Mouse (Mus musculus): ENCODE results near the gene Gtf2h3. TPM values are rescaled to one million over a fixed set of nuclear protein-coding genes. Genes with fewer than 3 reads are reported as not detected.
"Not testable (repeated sequence)": the region's sequence is repeated elsewhere in the genome, so short reads cannot be mapped to it uniquely, and the experiment has no call there.

Gene Gtf2h3
- 53.2 and 80.4 TPM in 2 replicates for total RNA-seq (2017)

GRCm38 (mm10) chr5:124578633-124579317, at the start of gene Gtf2h3, which contains the start of gene Eif2b1:
Gtf2h3 (plus strand) TSS chr5:124579140.
Eif2b1 (minus strand) TSS chr5:124579131.
- peak; percentile 88 to 94 for ATAC-seq (replicated peaks in 1 of 2; ENCODE audit: insufficient read depth in 1 of 2, low FRiP score in 2 of 2, low TSS enrichment in 1 of 2, low read depth in 1 of 2, poor library complexity in 2 of 2, severe bottlenecking in 2 of 2)

- no peak for ATAC-seq (replicated peaks in 1 of 2; ENCODE audit: insufficient read depth in 1 of 2, low FRiP score in 2 of 2, low TSS enrichment in 1 of 2, low read depth in 1 of 2, poor library complexity in 2 of 2, severe bottlenecking in 2 of 2)
Observed at GRCm38 (mm10) chr5:124529191-124529651, 49.7 kb upstream of the Gtf2h3 start.

- peak; percentile 25 to 44; a peak in 2 of 4 replicates for ATAC-seq (replicated peaks in 1 of 2; ENCODE audit: insufficient read depth in 1 of 2, low FRiP score in 2 of 2, low TSS enrichment in 1 of 2, low read depth in 1 of 2, poor library complexity in 2 of 2, severe bottlenecking in 2 of 2)
Observed at GRCm38 (mm10) chr5:124529697-124530096, 49.2 kb upstream of the Gtf2h3 start.

- peak; percentile 48 to 51 for ATAC-seq (replicated peaks in 1 of 2; ENCODE audit: insufficient read depth in 1 of 2, low FRiP score in 2 of 2, low TSS enrichment in 1 of 2, low read depth in 1 of 2, poor library complexity in 2 of 2, severe bottlenecking in 2 of 2)
Observed at GRCm38 (mm10) chr5:124530655-124531582, 48.0 kb upstream of the Gtf2h3 start, which contains the start of gene Rilpl1. Rilpl1 (minus strand) TSS chr5:124531391.

GRCm38 (mm10) chr5:124531583-124531930, 47.4 kb upstream of the Gtf2h3 start:
- ATAC-seq (replicated peaks in 1 of 2; ENCODE audit: insufficient read depth in 1 of 2, low FRiP score in 2 of 2, low TSS enrichment in 1 of 2, low read depth in 1 of 2, poor library complexity in 2 of 2, severe bottlenecking in 2 of 2) = no peak; a peak in 1 of 4 replicates

- no peak for ATAC-seq (replicated peaks in 1 of 2; ENCODE audit: insufficient read depth in 1 of 2, low FRiP score in 2 of 2, low TSS enrichment in 1 of 2, low read depth in 1 of 2, poor library complexity in 2 of 2, severe bottlenecking in 2 of 2)
Observed at GRCm38 (mm10) chr5:124532451-124532850, 46.5 kb upstream of the Gtf2h3 start.

- ATAC-seq (replicated peaks in 1 of 2; ENCODE audit: insufficient read depth in 1 of 2, low FRiP score in 2 of 2, low TSS enrichment in 1 of 2, low read depth in 1 of 2, poor library complexity in 2 of 2, severe bottlenecking in 2 of 2) = no peak
Observed at GRCm38 (mm10) chr5:124535016-124535415, 43.9 kb upstream of the Gtf2h3 start.

- ATAC-seq (replicated peaks in 1 of 2; ENCODE audit: insufficient read depth in 1 of 2, low FRiP score in 2 of 2, low TSS enrichment in 1 of 2, low read depth in 1 of 2, poor library complexity in 2 of 2, severe bottlenecking in 2 of 2) = no peak
Observed at GRCm38 (mm10) chr5:124536776-124537175, 42.2 kb upstream of the Gtf2h3 start.

- ATAC-seq (replicated peaks in 1 of 2; ENCODE audit: insufficient read depth in 1 of 2, low FRiP score in 2 of 2, low TSS enrichment in 1 of 2, low read depth in 1 of 2, poor library complexity in 2 of 2, severe bottlenecking in 2 of 2) = peak; percentile 25 to 37; a peak in 1 of 4 replicates
Observed at GRCm38 (mm10) chr5:124538813-124539792, 39.8 kb upstream of the Gtf2h3 start.

GRCm38 (mm10) chr5:124539905-124540304, 39.0 kb upstream of the Gtf2h3 start:
- ATAC-seq (replicated peaks in 1 of 2; ENCODE audit: insufficient read depth in 1 of 2, low FRiP score in 2 of 2, low TSS enrichment in 1 of 2, low read depth in 1 of 2, poor library complexity in 2 of 2, severe bottlenecking in 2 of 2) = no peak

GRCm38 (mm10) chr5:124540383-124540786, 38.6 kb upstream of the Gtf2h3 start, which contains the start of gene Tmed2:
Tmed2 (plus strand) TSS chr5:124540695.
- ATAC-seq (replicated peaks in 1 of 2; ENCODE audit: insufficient read depth in 1 of 2, low FRiP score in 2 of 2, low TSS enrichment in 1 of 2, low read depth in 1 of 2, poor library complexity in 2 of 2, severe bottlenecking in 2 of 2) = peak; percentile 91

GRCm38 (mm10) chr5:124540905-124541601, 37.9 kb upstream of the Gtf2h3 start:
- peak in 1 of 2 experiments; percentile 46; a peak in 2 of 4 replicates for ATAC-seq (replicated peaks in 1 of 2; ENCODE audit: insufficient read depth in 1 of 2, low FRiP score in 2 of 2, low TSS enrichment in 1 of 2, low read depth in 1 of 2, poor library complexity in 2 of 2, severe bottlenecking in 2 of 2)

GRCm38 (mm10) chr5:124541602-124541973, 37.4 kb upstream of the Gtf2h3 start:
- ATAC-seq (replicated peaks in 1 of 2; ENCODE audit: insufficient read depth in 1 of 2, low FRiP score in 2 of 2, low TSS enrichment in 1 of 2, low read depth in 1 of 2, poor library complexity in 2 of 2, severe bottlenecking in 2 of 2) = no peak

- ATAC-seq (replicated peaks in 1 of 2; ENCODE audit: insufficient read depth in 1 of 2, low FRiP score in 2 of 2, low TSS enrichment in 1 of 2, low read depth in 1 of 2, poor library complexity in 2 of 2, severe bottlenecking in 2 of 2) = not testable (repeated sequence)
Observed at GRCm38 (mm10) chr5:124550737-124551136, 28.2 kb upstream of the Gtf2h3 start.

GRCm38 (mm10) chr5:124551349-124552093, 27.4 kb upstream of the Gtf2h3 start:
- ATAC-seq (replicated peaks in 1 of 2; ENCODE audit: insufficient read depth in 1 of 2, low FRiP score in 2 of 2, low TSS enrichment in 1 of 2, low read depth in 1 of 2, poor library complexity in 2 of 2, severe bottlenecking in 2 of 2) = not testable (repeated sequence)

- no peak for ATAC-seq (replicated peaks in 1 of 2; ENCODE audit: insufficient read depth in 1 of 2, low FRiP score in 2 of 2, low TSS enrichment in 1 of 2, low read depth in 1 of 2, poor library complexity in 2 of 2, severe bottlenecking in 2 of 2)
Observed at GRCm38 (mm10) chr5:124552094-124552472, 26.9 kb upstream of the Gtf2h3 start.

Data from hematopoietic stem cell, adult 5-6 weeks (primary cell).